Mouse (Mus musculus): Measurements from ENCODE around the gene H2al2c. TPM values are rescaled to one million over a fixed set of nuclear protein-coding genes. Genes with fewer than 3 reads are reported as not detected.
"Not testable (repeated sequence)": the region's sequence is repeated elsewhere in the genome, so short reads cannot be mapped to it uniquely, and the experiment has no call there.

The H2al2c gene
- not detected for polyA plus RNA-seq (2021)

DNA sequence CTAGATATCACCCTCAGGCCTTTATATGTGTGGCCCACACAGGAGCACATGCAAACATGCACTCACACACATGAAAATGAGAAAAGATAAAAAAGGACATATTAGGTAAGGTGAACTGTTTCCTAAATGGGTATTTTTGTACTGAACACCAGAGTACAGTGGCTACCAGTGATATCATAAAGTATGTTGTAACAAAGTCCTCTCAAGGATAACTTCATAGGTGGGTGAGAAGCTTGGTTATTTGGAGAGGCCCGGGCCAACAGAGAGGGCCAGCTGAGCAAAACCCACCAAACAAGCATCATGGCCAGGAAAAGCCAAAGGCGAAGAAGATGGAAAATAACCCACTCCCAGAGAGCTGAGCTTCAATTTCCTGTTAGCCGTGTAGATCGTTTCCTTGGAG lies at the start of gene H2al2c:
Gene H2al2c (plus strand): TSS at position 301 of the 400 bp plus-strand sequence.
- DNase-seq (ENCODE audit: low read depth, low spot score); POLR2A ChIA-PET; in situ Hi-C loops (cut with MboI; ENCODE audit: low pct_unique_long_range_greater_than_20kb); H3K27me3 ChIP-seq; CTCF ChIA-PET; ATAC-seq: not testable (repeated sequence)

Other genes starting within 250 kb of the H2al2c start
- gene Sry, start 64.6 kb downstream of the H2al2c start, polyA plus RNA-seq (2021): not detected
- not detected for gene H2al2b, start 121.6 kb downstream of the H2al2c start, polyA plus RNA-seq (2021)
- gene Gm4064, start 197.1 kb downstream of the H2al2c start, polyA plus RNA-seq (2021): not detected
- gene Rbmy, start 231.6 kb downstream of the H2al2c start, polyA plus RNA-seq (2021): not detected
- not detected for gene Gm10256, start 231.6 kb downstream of the H2al2c start, polyA plus RNA-seq (2021)